Mouse (Mus musculus) spleen, adult 12 weeks (tissue): ENCODE data around the gene Aldob.
"Not testable (repeated sequence)": the region's sequence is repeated elsewhere in the genome, so short reads cannot be mapped to it uniquely, and the experiment has no call there.

Source experiments
- DNase-seq: peaks from one replicate; pipeline ENCODE4 v3.0.0; 2022; ENCODE audit warnings: low spot score

Gene Aldob

DNA sequence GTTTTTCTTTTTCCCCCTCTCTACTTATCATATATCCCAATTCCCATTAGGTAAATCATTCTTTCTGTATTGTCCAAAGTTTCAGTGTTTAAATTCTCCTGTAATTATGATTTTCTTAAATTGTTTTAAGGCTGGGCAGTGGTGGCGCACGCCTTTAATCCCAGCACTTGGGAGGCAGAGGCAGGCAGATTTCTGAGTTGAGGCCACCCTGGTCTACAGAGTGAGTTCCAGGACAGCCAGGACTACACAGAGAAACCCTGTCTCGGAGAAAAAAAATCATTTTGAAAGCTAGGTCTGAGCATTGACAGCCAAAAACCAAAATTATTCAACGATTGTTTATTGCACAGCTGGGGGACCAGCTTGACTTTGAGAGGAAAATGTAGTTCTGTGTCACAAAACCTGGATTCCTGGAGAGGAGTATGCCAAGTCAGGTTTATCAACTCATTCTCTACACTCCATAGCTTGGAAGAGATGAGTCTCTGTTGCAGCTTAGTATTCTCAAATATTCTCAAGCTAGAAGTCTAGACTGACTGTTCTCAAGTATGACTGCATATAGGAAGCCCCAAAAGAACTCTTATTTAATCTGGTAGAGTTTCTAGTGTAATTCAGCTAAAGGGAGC, 13.6 kb downstream of the Aldob start:
- DNase-seq, result no peak

DNA sequence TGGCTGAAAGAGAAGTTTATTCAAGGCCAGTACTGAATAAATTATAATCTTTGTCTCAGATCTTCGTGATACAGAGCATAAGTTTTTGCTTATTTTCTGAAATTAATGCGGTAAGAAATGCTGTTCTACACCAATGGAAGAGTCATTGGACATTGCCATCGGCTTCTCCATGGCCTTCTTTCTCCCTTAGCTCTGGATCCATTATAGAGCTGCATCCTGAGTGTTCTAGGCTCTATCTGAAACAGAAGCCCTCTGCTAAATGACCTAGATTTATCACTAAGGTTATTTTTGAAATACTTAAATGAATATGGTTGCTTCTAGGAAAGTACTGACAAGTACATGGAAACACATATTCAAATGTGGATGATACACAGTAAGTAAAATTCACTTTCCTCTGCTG, 14.3 kb downstream of the Aldob start:
- DNase-seq, result no peak

DNA sequence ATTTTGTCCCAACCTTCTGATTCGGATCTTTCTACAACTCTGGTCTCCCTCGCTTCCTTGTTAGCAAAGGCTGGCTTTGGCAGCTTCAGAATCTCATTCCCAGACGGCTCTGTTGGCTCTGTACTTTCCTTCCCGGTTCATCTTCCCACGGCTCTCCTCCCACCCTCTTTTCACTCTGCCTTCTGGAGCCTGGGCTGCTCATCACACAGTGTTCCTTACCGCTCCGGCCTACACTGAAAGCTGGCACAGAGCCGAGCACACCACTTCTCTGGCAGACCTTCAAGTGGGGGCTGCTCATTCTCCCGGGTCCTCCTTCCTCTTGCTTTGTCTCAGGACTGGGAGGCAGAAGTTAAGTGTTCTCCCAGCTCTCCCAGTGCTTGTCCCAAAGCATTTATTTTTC, 26.8 kb downstream of the Aldob start:
- DNase-seq, result no peak

DNA sequence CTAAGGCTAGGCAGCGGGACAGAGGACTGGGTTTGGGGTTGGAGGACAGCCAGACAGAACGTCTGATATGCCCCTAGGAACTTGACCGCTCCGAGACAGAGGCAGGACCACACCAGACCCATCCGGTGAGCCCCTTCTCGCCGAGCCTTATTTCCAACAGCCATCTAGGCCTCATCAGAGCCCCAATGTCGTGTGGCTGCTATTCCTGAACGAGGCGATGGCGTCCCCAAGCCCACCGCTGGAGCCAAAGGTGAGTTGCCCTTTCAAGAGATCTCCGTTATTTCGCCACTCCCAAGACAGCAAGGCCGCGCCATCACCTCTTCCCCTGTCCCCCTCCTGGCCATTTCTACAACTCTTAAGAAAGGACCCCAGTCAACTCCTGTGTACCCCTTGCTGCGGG, 28.0 kb downstream of the Aldob start:
- DNase-seq, result no peak

DNA sequence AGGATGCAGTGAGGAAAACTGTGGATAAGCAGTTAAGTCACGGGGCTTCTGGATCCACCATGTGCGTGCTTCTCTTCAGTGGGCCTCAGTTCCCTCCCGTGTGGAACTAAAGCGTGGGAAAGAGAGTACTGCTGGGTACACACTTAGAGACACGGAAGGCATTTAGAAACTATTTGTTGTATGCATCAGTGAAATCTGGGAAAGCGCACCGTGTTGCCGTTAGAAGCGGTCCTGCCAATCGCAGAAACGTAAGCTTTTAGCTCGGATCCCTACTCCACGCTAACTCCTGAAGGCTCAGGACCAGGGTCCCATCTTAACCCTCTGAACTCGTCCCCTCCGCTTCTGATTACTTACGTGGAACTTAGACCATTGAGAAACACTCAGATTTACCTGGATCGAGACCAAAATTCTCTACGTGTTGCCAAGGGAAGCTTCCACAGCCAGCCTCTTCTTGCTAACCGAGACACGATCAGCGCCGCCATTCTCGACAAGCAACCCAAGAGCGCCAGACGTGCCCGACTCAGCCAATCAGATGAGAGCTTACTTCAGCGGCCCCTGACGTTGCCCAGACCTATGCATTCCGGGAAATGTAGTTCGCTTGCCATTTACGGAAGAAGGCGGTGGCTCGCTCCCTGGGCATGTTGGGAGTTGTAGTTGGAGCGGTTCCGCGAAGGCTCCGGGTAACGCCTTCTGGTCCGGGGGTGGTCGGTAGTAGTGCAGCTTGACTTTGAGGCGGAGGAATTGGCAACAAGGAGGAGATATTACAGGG, 28.6 kb downstream of the Aldob start, which contains the start of the genes Mrpl50 and Zfp189:
Mrpl50 (minus strand) TSS at position 522 of the 769 bp plus-strand sequence.
Zfp189 (plus strand) TSS at position 605 of the 769 bp plus-strand sequence.
- peak; percentile 84 for DNase-seq

DNA sequence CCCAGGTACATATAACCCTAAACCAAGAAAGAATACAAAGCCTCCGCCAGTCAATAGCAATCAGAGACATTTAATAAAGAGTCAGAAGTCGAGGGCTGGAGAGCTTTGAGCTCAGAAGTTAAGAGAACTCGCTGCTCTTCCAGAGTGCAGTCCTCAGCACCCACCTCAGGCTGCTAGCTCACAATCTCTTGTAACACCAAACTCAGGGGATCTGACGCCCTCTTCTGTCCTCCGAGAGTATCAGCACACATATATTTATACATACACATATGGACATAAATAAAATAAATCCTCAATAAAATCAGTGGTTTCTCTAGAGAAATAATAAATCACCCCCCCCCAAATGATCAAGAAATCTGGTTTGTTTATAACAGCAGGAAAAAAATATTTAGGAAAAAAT, 29.9 kb downstream of the Aldob start:
- no peak for DNase-seq

DNA sequence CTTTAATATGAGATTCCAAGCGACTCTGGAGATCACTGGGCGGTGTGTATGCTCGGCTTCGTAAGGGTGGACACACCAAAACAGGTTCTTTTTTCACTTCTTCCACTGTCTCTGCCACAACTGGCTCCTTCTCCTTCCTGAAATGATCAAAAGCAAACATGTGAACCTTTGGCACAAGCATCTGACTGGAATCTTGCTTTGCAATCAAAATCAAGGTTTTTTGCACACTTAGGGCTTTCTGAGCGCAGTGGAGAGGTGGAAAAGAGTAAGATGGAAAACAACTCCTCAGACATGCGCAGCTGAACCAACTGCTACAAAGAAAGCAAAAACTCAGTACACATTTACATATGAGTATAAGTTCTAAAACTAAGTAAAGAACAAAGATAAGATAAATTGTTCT, 34.9 kb downstream of the Aldob start:
- no peak for DNase-seq

DNA sequence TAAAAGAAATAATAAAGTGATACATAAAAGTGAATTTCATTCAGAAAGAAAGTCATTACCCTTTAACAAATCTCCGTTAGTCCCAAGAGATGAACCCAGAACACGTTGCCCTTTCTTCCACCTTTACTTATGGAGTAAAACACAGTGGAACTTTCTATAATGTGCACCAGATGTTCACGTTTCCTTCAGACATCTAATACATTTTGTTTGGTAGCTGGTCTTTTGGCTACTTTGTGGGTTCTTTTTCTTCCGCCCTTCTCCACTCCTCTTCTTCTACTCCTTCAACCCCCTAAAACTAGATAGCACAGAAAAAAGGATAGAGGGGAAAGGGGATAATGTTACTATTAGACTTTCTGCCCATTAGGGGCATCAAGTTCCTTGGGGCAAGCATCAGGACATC, 36.7 kb downstream of the Aldob start:
- DNase-seq, result no peak

DNA sequence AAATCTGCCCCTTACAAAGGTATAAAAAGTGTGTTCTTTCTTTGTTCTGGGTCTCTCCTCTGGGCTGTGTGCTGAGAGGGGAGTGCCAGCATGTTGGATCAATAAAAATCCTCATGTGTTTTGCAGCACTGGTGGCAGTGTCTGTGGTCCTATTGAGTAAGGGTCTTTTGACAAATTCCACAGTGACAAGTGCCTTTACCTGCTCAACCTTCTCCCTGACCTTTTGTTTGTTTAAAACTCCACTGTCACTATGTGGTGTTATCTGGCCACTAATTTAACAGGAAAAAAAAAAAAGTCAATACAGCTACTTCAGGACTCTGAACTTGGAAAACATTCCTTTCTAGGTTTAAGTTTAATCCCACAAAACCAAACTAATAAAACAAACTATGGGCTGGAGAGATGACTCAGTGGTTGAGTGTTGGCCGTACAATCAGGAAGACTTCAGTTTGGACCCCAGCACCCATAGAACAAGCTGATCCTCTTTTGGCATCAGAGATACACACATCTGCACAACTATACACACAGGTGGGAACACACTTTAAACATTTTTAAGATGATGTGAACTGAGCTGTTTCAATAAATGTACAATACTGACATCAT, 39.0 kb downstream of the Aldob start:
- not testable (repeated sequence) for DNase-seq

DNA sequence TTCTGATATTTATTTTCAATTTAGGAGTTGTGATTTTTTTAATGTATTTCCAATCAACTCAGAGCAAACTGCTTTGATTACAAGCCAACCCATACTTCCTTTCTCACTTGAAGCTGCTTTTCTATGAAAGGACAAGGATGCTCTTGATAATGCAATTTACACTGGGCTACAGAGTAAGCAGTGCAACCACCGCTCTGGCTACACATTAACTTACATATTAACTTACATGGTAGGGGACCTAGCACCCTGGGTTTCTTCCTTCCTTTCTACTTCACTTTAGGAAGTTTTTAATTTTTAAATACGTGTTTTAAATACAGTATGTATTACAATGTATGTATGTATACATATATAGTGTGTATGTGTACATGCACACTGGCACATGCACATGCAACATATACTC, 40.2 kb downstream of the Aldob start:
- no peak for DNase-seq

DNA sequence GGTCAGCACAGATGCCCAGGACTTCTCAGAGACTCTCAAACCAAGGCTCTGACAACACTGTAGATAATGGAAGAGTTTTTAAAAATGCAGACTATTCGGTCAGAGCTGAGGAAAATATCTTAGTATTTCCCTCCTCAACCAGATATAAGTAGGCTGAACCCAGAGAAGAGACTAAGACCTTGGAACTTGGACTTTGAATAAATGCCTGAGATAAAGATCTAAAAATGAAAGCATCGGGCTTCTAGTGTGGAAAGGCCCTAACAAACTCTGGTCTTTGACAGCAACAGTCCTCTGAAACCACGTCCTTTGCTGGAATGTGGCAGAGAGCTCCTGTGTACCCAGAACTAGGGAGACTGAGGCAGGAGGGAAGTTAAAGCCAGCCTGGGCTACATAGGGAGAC, 43.0 kb downstream of the Aldob start, which contains the start of gene Baat:
Baat (minus strand) TSS at position 172 of the 400 bp plus-strand sequence.
- no peak for DNase-seq

DNA sequence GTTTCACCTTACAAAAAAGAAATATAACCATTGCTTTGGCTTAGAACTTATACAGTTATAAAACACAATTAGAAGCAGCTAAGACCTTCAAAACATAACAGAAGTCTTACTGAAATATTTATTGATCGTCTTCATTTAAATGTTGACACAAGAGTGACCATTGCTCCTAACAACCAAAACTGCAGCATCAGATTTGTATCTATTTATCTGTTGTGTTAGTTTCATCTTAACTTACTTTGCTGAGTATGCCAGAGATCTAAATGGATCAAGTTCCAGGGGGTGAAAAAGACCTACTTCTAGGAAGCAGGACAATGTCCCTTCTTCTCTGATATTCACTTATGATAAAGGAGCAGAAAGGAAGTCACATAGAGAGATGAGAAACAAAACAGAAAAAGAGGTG, 45.8 kb downstream of the Aldob start:
- DNase-seq, result no peak
